Mouse (Mus musculus) fibroblast of lung, adult 2 months (primary cell): ENCODE results near the gene Mxra7.
A peak's percentile ranks its signal among the peaks of the same experiment; 100 is the strongest.

Source experiments
- DNase-seq: peaks from one replicate; pipeline ENCODE4 v3.0.0-alpha.2; 2011; ENCODE audit warnings: low read depth

Gene Mxra7

DNA sequence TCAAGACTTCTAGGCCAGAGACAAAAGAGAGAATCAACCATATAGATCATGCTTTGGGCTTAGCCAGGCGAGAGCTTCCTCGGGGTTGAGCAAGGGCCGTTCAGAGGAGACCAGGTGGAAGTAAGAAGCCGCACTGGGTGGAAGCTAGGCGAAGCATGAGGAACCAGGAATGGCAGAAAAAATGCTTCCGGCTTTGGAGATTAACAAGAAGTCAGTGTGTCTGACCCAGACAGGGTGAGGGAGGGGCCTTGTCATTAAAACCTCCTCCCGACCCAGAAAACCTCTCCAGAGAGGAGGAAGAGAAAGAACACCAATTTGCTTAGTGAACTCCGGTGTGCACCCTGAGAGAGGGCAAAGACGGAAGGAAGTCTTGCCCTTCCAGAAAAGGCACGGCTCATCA, 43.6 kb downstream of the Mxra7 start:
- DNase-seq, result no peak

- no peak for DNase-seq
These were observed 45.1 kb downstream of the Mxra7 start for GRCm38 (mm10) chr11:116782737-116783145.

GRCm38 (mm10) chr11:116775407-116775806, 52.4 kb downstream of the Mxra7 start, which contains the start of gene St6galnac1:
TSS of gene St6galnac1 (minus strand) at chr11:116775507.
- DNase-seq, result no peak

GRCm38 (mm10) chr11:116773205-116773604, 54.6 kb downstream of the Mxra7 start:
- no peak for DNase-seq

DNA sequence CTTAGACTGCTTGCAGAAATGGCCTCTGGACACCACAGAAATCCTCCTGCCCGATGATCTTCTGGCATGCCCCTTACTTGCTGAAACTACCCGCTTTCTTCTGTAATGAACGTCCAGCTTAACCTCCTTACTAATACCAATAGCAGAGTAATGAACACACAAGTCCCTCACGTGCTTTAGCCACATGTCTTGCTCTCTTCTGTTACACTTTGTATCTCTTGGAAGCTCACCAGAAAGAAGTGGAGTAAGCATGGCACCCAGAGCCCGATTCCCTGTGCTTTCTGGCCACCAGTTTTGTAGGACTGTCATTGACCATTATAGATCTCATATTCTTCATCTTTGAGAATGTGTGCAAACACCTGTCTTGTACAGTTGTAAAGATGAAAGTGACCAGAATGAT, 58.0 kb downstream of the Mxra7 start:
- no peak for DNase-seq

DNA sequence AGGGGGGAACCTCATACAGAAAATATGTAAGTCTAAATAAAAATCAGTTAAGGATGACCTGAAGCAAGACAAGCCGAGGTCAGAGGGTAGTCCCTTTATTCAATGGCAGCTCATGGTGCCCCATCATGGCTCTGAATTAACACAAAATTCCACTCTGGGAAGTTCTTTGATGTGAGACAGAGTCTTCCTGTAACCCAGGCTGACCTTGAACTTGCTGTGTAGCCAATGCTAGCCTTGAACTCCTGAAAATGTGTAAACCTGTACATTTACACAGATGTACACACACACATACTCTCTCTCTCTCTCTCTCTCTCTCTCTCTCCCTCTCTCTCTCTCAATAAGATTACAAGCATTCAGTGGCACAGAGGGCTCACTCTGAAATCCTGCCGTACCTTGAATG, 62.9 kb downstream of the Mxra7 start:
- DNase-seq, result no peak

DNA sequence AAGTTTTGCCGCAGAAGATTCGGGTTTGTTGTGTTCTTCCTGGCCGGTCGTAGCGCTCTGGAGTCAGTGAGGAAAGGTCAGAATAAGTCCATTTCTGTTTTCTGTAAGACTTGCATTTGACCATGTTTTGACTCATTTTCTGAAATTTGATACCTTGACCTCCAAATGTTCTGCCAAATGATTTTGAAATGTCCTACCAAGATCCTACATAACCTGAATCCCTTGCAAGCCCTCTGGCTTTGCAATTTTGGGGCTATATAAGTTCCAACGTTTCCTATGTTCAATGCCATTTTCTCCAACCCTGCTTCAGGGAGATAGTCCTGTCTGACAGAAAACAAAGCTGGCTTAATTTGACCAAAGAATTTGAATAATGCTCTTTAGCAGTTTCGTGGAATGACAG, 63.5 kb downstream of the Mxra7 start:
- no peak for DNase-seq

GRCm38 (mm10) chr11:116755191-116755590, 72.7 kb downstream of the Mxra7 start:
- DNase-seq, result no peak

DNA sequence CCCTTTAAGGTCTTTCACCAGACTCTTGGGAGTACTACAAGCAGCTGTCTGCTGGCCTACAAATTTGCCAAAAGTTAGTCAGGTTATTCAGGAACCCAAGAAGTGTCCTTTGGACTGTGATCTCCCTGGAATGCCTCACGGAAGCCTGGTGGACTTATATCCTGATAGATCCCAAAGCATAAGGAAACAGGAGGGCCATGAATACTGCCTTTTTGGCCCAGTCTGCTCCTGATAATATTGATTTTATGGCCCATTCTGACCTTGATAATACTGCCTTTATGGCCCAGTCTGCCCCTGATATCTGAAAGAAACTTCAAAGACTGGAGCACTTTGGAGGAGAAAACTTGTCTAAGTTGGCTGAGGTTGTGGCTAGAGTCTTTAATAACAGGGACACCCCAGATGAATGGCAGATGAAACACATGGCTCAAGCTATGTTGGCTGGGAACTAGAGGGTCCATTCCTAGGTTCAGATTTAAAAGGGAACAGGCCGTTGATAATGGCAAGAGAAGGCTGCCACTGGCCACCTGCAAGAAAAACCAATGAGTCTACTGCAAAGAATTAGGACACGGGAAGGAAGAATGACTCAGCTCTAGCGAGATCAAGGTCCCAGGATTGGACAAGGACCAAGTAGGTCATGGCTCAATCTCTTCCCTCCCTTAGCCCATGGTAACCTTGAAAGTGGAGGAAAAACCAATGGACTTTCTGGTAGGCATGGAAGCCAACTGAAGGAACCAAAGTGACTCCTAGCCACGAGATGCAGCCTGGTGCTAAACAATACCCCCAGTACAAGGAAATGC, 74.0 kb downstream of the Mxra7 start:
- peak; percentile 44 for DNase-seq
